Mouse (Mus musculus): ENCODE measurements around the gene Cntrob. TPM values are rescaled to one million over a fixed set of nuclear protein-coding genes. Genes with fewer than 3 reads are reported as not detected.

The Cntrob gene
- total and polyA plus RNA-seq, 3 experiments, result 16.5 to 38.3 TPM; not detected in 1

DNA sequence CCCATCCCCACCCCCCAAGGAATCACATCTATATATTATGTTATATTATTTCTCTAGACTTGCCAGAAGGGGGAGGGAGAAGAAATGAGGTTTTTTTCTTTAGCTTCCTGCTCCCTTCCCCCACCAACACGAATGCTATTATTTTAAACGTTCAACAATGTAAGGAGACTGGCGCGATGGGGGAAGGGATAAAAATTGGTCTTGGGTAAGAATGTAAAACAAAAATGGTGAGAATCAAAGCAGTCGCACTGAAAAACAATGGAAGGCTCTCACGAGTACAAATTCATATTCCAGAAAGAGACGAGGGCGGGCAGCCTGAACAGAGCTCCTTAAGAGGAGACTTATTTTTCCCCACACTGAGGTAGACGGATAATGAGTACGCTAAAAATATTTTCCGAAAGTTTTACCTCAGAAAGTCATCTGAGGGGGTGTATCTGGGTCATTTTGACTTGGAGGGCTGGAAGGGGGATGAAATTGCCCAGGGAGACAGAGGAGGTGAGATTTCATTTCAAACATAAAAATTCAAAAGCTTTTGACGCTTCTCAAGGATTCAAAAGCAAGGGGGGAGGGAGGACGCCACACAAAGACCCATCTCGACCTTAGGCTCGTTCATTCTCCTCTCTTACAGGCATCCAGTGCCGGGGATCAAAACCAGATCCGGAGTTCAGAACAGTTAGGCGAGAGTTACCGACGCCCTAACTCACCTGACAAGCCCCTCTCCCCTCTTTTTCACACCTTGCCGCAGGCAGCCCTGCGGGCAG is 43.5 kb upstream of the Cntrob start (continued):
- TF ChIP-seq POLR2A (IDR thresholded peaks at IDR 0.05; ENCODE audit: control insufficient read depth in 1 of 2, insufficient read depth in 1 of 2, low read depth in 1 of 2, low read length in 2 of 2, poor library complexity in 1 of 2) (peak in 1 of 2 experiments; percentile 37; a peak in 1 of 4 replicates), MXI1 (IDR thresholded peaks at IDR 0.05; ENCODE audit: low read depth, low read length) (peak; percentile 43; the same call in 1 of the 2 replicates), ZKSCAN1 (IDR thresholded peaks at IDR 0.05; ENCODE audit: low read depth, low read length) (no peak), MYC (IDR thresholded peaks at IDR 0.05; ENCODE audit: low read depth, low read length) (no peak), MEF2A (IDR thresholded peaks at IDR 0.05; ENCODE audit: extremely low read depth, insufficient replicate concordance, low read depth, low read length, poor library complexity, severe bottlenecking) (no peak), ELF1 (IDR thresholded peaks at IDR 0.05; ENCODE audit: low read depth, low read length) (0 out of 2 replicates have a peak, but pooled peaks have one; percentile 4)

DNA sequence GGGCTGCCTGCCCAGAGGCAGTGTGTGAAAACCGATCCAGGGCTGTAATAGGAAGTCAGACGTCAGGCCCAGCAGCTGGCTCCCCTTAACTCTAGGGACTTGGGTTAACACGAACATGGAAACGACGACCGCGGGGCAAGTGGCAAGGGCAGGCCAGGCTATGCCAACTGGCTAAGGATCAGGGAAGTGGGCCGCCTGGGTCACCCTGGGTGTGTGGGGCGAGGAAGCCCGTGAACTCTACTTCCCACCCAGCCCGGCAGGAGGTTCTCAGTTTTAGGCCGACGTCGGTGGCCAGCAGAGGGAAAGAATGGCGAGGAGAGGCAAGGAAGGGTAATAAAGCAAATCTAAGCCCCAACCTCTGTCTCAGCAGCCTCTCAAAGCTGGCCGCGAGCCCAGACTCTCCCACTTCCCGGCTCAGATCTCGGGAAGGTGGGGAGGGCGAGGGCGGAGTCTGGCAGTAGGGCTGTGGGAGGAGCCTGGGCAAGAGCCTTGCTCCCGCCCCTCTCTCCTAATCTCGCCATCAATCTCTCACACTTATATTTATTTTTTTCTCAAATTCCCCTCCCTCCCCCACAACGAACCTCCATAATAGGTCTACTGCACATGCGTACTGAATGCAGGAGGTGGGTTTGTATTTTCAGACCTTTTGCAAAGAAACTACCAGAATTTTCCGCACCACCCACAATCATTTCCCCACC is 42.7 kb upstream of the Cntrob start:
- H3K9me3 ChIP-seq (replicated peaks; ENCODE audit: insufficient read depth, low read length), result no peaks in the 10 kb centered on the region
- 0 out of 2 replicates have a peak overlapping the region, but pooled peaks have one; percentile 12 for H3K27ac ChIP-seq (ENCODE audit: control insufficient read depth, low read depth, low read length)
- peak overlapping the region; percentile 34 for H3K9ac ChIP-seq (ENCODE audit: control insufficient read depth, low read depth, low read length, poor library complexity, severe bottlenecking)
- H3K27me3 ChIP-seq (ENCODE audit: control insufficient read depth in 1 of 2, insufficient read depth in 2 of 2, low read length in 2 of 2), result no peaks in the 10 kb centered on the region
- peaks cover 15% of the 10 kb centered on the region for H3K79me2 ChIP-seq (ENCODE audit: control insufficient read depth, insufficient read depth, low read length, poor library complexity)
- peak overlapping the region; percentile 1 to 25; a peak in 3 of 4 replicates for H3K4me3 ChIP-seq (ENCODE audit: control insufficient read depth in 1 of 2, insufficient read depth in 1 of 2, low read depth in 2 of 2, low read length in 2 of 2)
- DNase-seq (ENCODE audit: low read depth, low spot score), result peak; percentile 99
- H3K4me1 ChIP-seq (ENCODE audit: control insufficient read depth in 1 of 2, insufficient read depth in 2 of 2, low read length in 2 of 2), result peaks cover 13 to 23% of the 10 kb centered on the region in 2 experiments
- peaks cover 0 to 13% of the 10 kb centered on the region in 2 experiments; a peak in 2 of 4 replicates for H3K36me3 ChIP-seq (ENCODE audit: control insufficient read depth in 1 of 2, insufficient read depth in 2 of 2, low read length in 2 of 2)
- TF ChIP-seq USF1 (IDR thresholded peaks at IDR 0.05; ENCODE audit: low read depth, low read length) (0 out of 2 replicates have a peak, but pooled peaks have one; percentile 10), NELFE (IDR thresholded peaks at IDR 0.05; ENCODE audit: low read depth, low read length) (peak; percentile 23; the same call in 1 of the 2 replicates), POLR2A (IDR thresholded peaks at IDR 0.05; ENCODE audit: control insufficient read depth in 1 of 2, insufficient read depth in 1 of 2, low read depth in 1 of 2, low read length in 2 of 2, poor library complexity in 1 of 2) (no peak), ZNF384 (IDR thresholded peaks at IDR 0.05; ENCODE audit: low read depth, low read length) (peak; percentile 95), SIN3A (IDR thresholded peaks at IDR 0.05; ENCODE audit: low read length) (peak; percentile 76), MAZ (IDR thresholded peaks at IDR 0.05; ENCODE audit: low read depth, low read length) (peak; percentile 94), CHD2 (IDR thresholded peaks at IDR 0.05; ENCODE audit: low read length) (no peak), BHLHE40 (IDR thresholded peaks at IDR 0.05; ENCODE audit: borderline replicate concordance, low read depth, low read length) (peak; percentile 48; the same call in 1 of the 2 replicates), ZC3H11A (IDR thresholded peaks at IDR 0.05; ENCODE audit: low read depth, low read length) (no peak), MEF2A (IDR thresholded peaks at IDR 0.05; ENCODE audit: extremely low read depth, insufficient replicate concordance, low read depth, low read length, poor library complexity, severe bottlenecking) (0 out of 2 replicates have a peak, but pooled peaks have one; percentile 18), GATA1 (IDR thresholded peaks at IDR 0.05; ENCODE audit: low read depth, low read length) (peak; percentile 94), MAX (IDR thresholded peaks at IDR 0.05; ENCODE audit: low read length) (no peak; the same call in none of the 2 replicates), MYC (IDR thresholded peaks at IDR 0.05; ENCODE audit: low read depth, low read length) (peak; percentile 51; the same call in 1 of the 2 replicates), TAL1 (IDR thresholded peaks at IDR 0.05; ENCODE audit: low read length) (no peak), MAFK (IDR thresholded peaks at IDR 0.05; ENCODE audit: borderline replicate concordance, low read depth, low read length) (no peak), E2F4 (IDR thresholded peaks at IDR 0.05; ENCODE audit: borderline replicate concordance, low read depth, low read length) (no peak), POLR2AphosphoS2 (IDR thresholded peaks at IDR 0.05; ENCODE audit: low read length) (no peak), CHD1 (IDR thresholded peaks at IDR 0.05; ENCODE audit: low read depth, low read length) (no peak), UBTF (IDR thresholded peaks at IDR 0.05; ENCODE audit: borderline replicate concordance, insufficient read depth, low read depth, low read length) (no peak), ETS1 (IDR thresholded peaks at IDR 0.05; ENCODE audit: low read depth, low read length) (peak; percentile 82), ZKSCAN1 (IDR thresholded peaks at IDR 0.05; ENCODE audit: low read depth, low read length) (no peak; the same call in 1 of the 2 replicates), CTCF (IDR thresholded peaks at IDR 0.05 in 2 of 3, conservative IDR thresholded peaks at IDR 0.05 in 1 of 3; ENCODE audit: control insufficient read depth in 1 of 3, insufficient read depth in 1 of 3, low read depth in 2 of 3, low read length in 3 of 3, poor library complexity in 1 of 3, severe bottlenecking in 1 of 3) (no peak), KAT2A (conservative IDR thresholded peaks at IDR 0.05; ENCODE audit: low read depth, low read length) (no peak; the same call in 1 of the 2 replicates), MYB (IDR thresholded peaks at IDR 0.05; ENCODE audit: low read depth, low read length) (no peak; the same call in 1 of the 2 replicates), HCFC1 (IDR thresholded peaks at IDR 0.05; ENCODE audit: low read depth, low read length) (peak; percentile 74), ZMIZ1 (IDR thresholded peaks at IDR 0.05; ENCODE audit: low read depth, low read length) (no peak), TBP (IDR thresholded peaks at IDR 0.05; ENCODE audit: low read depth, low read length) (no peak), ELF1 (IDR thresholded peaks at IDR 0.05; ENCODE audit: low read depth, low read length) (peak; percentile 59; the same call in 1 of the 2 replicates), RAD21 (IDR thresholded peaks at IDR 0.05; ENCODE audit: low read depth, low read length) (no peak)

Measured in MEL (cell line).